8 mouse cellular contexts compared by ENCODE assay signal in the genomic region with DNA sequence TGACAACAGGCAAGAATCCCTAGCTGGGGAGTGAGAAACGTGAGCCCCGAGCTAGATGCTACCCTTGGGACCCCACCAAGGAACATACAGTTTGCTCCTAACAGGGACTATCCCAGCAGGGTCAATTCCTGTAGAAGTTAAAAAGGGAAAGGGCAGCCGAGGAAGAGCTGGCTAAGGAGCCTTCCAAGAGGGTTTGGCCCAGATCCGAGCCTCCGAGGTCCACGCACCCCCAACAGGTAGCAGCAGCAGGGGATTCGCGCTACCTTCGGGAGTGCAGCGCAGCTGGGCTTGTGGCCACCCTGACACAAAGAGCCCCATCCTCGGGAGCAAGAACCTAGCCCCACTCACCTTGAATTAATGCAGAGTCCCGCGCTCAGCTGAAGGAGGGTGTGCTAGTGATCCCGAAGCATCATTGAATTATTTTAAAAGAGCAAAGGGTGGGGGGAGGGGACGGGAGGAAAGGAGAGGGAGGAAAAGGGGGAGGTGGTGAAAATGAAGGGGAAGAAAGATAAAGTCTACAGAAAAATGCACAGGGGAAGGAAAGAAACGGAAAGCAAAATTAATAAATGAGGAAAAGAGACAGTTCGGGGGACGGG. TPM values are rescaled to one million over a fixed set of nuclear protein-coding genes. Genes with fewer than 3 reads are reported as not detected.
DNase-seq lines count a peak whose midpoint lies in the region; ATAC-seq and TF ChIP-seq lines count a peak whose summit lies in the region.

No protein-coding gene starts in this region.

- no peak overlapping the region for H3K27ac ChIP-seq in forebrain, postnatal 0 days (ENCODE audit: low read depth, low read length)
- no peak overlapping the region for H3K27ac ChIP-seq in midbrain, embryonic 12.5 days (replicated peaks)

- 2% methylated on average over 18 of the region's 18 CpGs for WGBS in forebrain, postnatal 0 days
- 2% methylated on average over 18 of the region's 18 CpGs for WGBS in midbrain, embryonic 12.5 days

- ATAC-seq in cerebellum, adult (ENCODE audit: insufficient number of reproducible peaks, low FRiP score, low TSS enrichment) = no peak
- ATAC-seq in forebrain, postnatal 0 days = no peak
- no peak; the same call in 1 of the 2 replicates for ATAC-seq in midbrain, embryonic 12.5 days (ENCODE audit: low FRiP score, low read depth)
- no peak for ATAC-seq in erythroid progenitor cell, adult 5-6 weeks (replicated peaks; ENCODE audit: low FRiP score, poor library complexity, severe bottlenecking)

- peak; percentile 56 for DNase-seq in cerebellum, adult 11-12 months
- DNase-seq in cerebellum, adult 18-20 months = peak; percentile 31 to 58
- no peak for DNase-seq in forebrain, postnatal 0 days
- DNase-seq in ovary, postnatal 14 days (ENCODE audit: low spot score) = no peak
- DNase-seq in adrenal gland, adult 8-10 months = no peak

- H3K9ac ChIP-seq in forebrain, postnatal 0 days = peak overlapping the region; percentile 56
- H3K9ac ChIP-seq in midbrain, embryonic 12.5 days (replicated peaks) = peak overlapping the region; percentile 54

- no peaks in the 10 kb centered on the region for H3K9me3 ChIP-seq in forebrain, postnatal 0 days (ENCODE audit: low read length)
- H3K9me3 ChIP-seq in midbrain, embryonic 12.5 days = no peaks in the 10 kb centered on the region

- peak overlapping the region; percentile 88 for H3K4me2 ChIP-seq in forebrain, postnatal 0 days (ENCODE audit: low read depth)
- peak overlapping the region; percentile 85 for H3K4me2 ChIP-seq in midbrain, embryonic 12.5 days (replicated peaks)

- H3K27me3 ChIP-seq in forebrain, postnatal 0 days (ENCODE audit: insufficient read depth, low read length) = no peaks in the 10 kb centered on the region
- H3K27me3 ChIP-seq in midbrain, embryonic 12.5 days = peaks cover 31% of the 10 kb centered on the region

- TF ChIP-seq CTCF in forebrain, postnatal 0 days (IDR thresholded peaks at IDR 0.05; ENCODE audit: low read depth) = no peak

- H3K36me3 ChIP-seq in forebrain, postnatal 0 days (ENCODE audit: insufficient read depth) = no peaks in the 10 kb centered on the region
- no peaks in the 10 kb centered on the region for H3K36me3 ChIP-seq in midbrain, embryonic 12.5 days

- H3K4me3 ChIP-seq in forebrain, postnatal 0 days (ENCODE audit: low read depth, low read length) = peak overlapping the region; percentile 47
- peak overlapping the region; percentile 45 for H3K4me3 ChIP-seq in midbrain, embryonic 12.5 days

- peaks cover 20% of the 10 kb centered on the region for H3K4me1 ChIP-seq in forebrain, postnatal 0 days (ENCODE audit: insufficient read depth)
- H3K4me1 ChIP-seq in midbrain, embryonic 12.5 days = peaks cover 41% of the 10 kb centered on the region

RNA-seq across cellular contexts. Expression of a gene that starts 0.6 kb away (rescaled TPM):
- 52.2 and 74.0 TPM in 2 replicates for total RNA-seq in forebrain, postnatal 0 days (2014; rRNA removed)
- polyA plus RNA-seq in forebrain, postnatal 0 days (2015; fragmentation: Nextera tagmentation; extraction: Ambion mirVana) = 3.5 and 7.2 TPM in 2 replicates
- 3.0 and 3.7 TPM in 2 replicates for polyA plus RNA-seq in midbrain, embryonic 12.5 days (2016; fragmentation: Nextera tagmentation; extraction: Ambion mirVana)
- total RNA-seq in erythroid progenitor cell, adult 5-6 weeks (2015; ENCODE audit: low replicate concordance) = 1.4 and 3.8 TPM in 2 replicates
- 2.1 and 2.2 TPM in 2 replicates for total RNA-seq in erythroid progenitor cell, adult 5-6 weeks (2017; ENCODE audit: low replicate concordance)
- total RNA-seq in adrenal gland, adult 8-10 months (2022) = under 1 TPM; 0.12 to 0.78 (median 0.50) TPM

Comparison
In these comparisons a context has a peak if more than half of its experiments do, and no peak if none do; other contexts are left out.
1. DNase-seq: peak in cerebellum, adult 11-12 months (single experiment) and cerebellum, adult 18-20 months (2 of 2); none in forebrain, postnatal 0 days (single experiment), ovary, postnatal 14 days (single experiment) and adrenal gland, adult 8-10 months (single experiment).
2. RNA of a gene that starts 0.6 kb away (total RNA-seq): 52.2 to 74.0 TPM in forebrain, postnatal 0 days; 1.4 to 3.8 TPM in erythroid progenitor cell, adult 5-6 weeks and 0.12 to 0.78 TPM in adrenal gland, adult 8-10 months; every median in the first group is over 10 times any median in the second.